Mouse (Mus musculus) olfactory bulb, adult 2 months (tissue): ENCODE measurements around the gene Gm10097.

Experiments
- CTCF ChIP-seq: fragments of 200-500 bp; IDR thresholded peaks from 2 replicates; pipeline ENCODE4 v1.5.1; 2012; ENCODE audit warnings: low read depth, mild to moderate bottlenecking, low read length, moderate library complexity; ENCODE audit not compliant: insufficient read depth
- POLR2A ChIP-seq: fragments of 200-500 bp; IDR thresholded peaks from 2 replicates; pipeline ENCODE4 v1.6.1; 2012; ENCODE audit warnings: mild to moderate bottlenecking, low read depth, low read length, moderate library complexity; ENCODE audit not compliant: insufficient read depth

DNA sequence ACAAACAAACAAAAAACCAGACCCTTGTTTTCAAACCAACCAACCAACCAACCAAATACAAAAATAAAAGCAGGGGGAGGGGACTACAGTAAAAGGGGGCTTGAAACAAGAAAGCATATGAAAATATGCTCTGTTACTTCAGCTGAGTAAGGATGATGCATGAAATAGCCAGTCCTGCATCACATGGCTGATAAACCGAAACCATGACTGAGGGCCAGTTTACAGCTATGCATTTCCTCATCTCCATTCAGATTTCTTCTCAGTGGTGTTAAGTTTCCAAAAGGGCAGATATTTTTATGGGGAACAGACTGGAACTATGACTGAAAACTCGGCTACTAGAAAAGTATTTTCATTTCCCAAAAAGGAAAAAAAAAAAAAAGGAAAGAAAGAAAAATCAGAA lies 39.8 kb upstream of the Gm10097 start:
- TF ChIP-seq POLR2A, result no peak
- no peak for TF ChIP-seq CTCF
